Mouse (Mus musculus): ENCODE data around the gene Copg2. TPM values are rescaled to one million over a fixed set of nuclear protein-coding genes. Genes with fewer than 3 reads are reported as not detected.
"Not testable (repeated sequence)": the region's sequence is repeated elsewhere in the genome, so short reads cannot be mapped to it uniquely, and the experiment has no call there.

The Copg2 gene
- polyA plus RNA-seq, 1 experiment from 2014 or later: 37.9 TPM

GRCm38 (mm10) chr6:30855956-30856355 is 40.6 kb downstream of the Copg2 start:
- DNase-seq (ENCODE audit: low spot score) (no peak), ATAC-seq (ENCODE audit: low FRiP score) (no peak)
- WGBS: 97% methylated on average over 7 of the region's 7 CpGs

GRCm38 (mm10) chr6:30855205-30855604 is 41.4 kb downstream of the Copg2 start:
- 86% methylated on average over 2 of the region's 2 CpGs for WGBS
- Histone ChIP-seq H3K27me3 (ENCODE audit: control insufficient read depth, insufficient read depth, low read length) (no peaks in the 10 kb centered on the region), H3K4me2 (replicated peaks) (no peak overlapping the region), H3K36me3 (replicated peaks; ENCODE audit: control insufficient read depth, insufficient read depth) (peaks cover 36% of the 10 kb centered on the region), H3K9me3 (ENCODE audit: control insufficient read depth, low read length) (no peaks in the 10 kb centered on the region), H3K9ac (no peak overlapping the region), H3K4me3 (replicated peaks; ENCODE audit: low read length) (no peak overlapping the region), H3K4me1 (replicated peaks; ENCODE audit: control insufficient read depth, insufficient read depth, low read length) (no peaks in the 10 kb centered on the region), H3K27ac (no peak overlapping the region)
- ATAC-seq (ENCODE audit: low FRiP score) (no peak), DNase-seq (ENCODE audit: low spot score) (no peak)

More at GRCm38 (mm10) chr6:30855956-30856355, 40.6 kb downstream of the Copg2 start:
- Histone ChIP-seq H3K9ac (no peak overlapping the region), H3K4me1 (replicated peaks; ENCODE audit: control insufficient read depth, insufficient read depth, low read length) (no peaks in the 10 kb centered on the region), H3K27me3 (ENCODE audit: control insufficient read depth, insufficient read depth, low read length) (no peaks in the 10 kb centered on the region), H3K9me3 (ENCODE audit: control insufficient read depth, low read length) (no peaks in the 10 kb centered on the region), H3K4me2 (replicated peaks) (no peak overlapping the region), H3K4me3 (replicated peaks; ENCODE audit: low read length) (no peak overlapping the region), H3K36me3 (replicated peaks; ENCODE audit: control insufficient read depth, insufficient read depth) (peaks cover 40% of the 10 kb centered on the region), H3K27ac (no peak overlapping the region)

GRCm38 (mm10) chr6:30849818-30850217 is 46.8 kb downstream of the Copg2 start:
- Histone ChIP-seq H3K27me3 (ENCODE audit: control insufficient read depth, insufficient read depth, low read length) (no peaks in the 10 kb centered on the region), H3K4me2 (replicated peaks) (no peak overlapping the region), H3K4me1 (replicated peaks; ENCODE audit: control insufficient read depth, insufficient read depth, low read length) (no peaks in the 10 kb centered on the region), H3K36me3 (replicated peaks; ENCODE audit: control insufficient read depth, insufficient read depth) (peaks cover 17% of the 10 kb centered on the region), H3K27ac (no peak overlapping the region), H3K9me3 (ENCODE audit: control insufficient read depth, low read length) (no peaks in the 10 kb centered on the region), H3K4me3 (replicated peaks; ENCODE audit: low read length) (no peak overlapping the region), H3K9ac (no peak overlapping the region)
- ATAC-seq (ENCODE audit: low FRiP score): no peak
- 67% methylated on average over 2 of the region's 2 CpGs for WGBS
- DNase-seq (ENCODE audit: low spot score): no peak

- Histone ChIP-seq H3K27ac (no peak overlapping the region), H3K4me1 (replicated peaks; ENCODE audit: control insufficient read depth, insufficient read depth, low read length) (no peaks in the 10 kb centered on the region), H3K4me3 (replicated peaks; ENCODE audit: low read length) (no peak overlapping the region), H3K36me3 (replicated peaks; ENCODE audit: control insufficient read depth, insufficient read depth) (no peaks in the 10 kb centered on the region), H3K9ac (no peak overlapping the region), H3K9me3 (ENCODE audit: control insufficient read depth, low read length) (no peaks in the 10 kb centered on the region), H3K27me3 (ENCODE audit: control insufficient read depth, insufficient read depth, low read length) (no peaks in the 10 kb centered on the region), H3K4me2 (replicated peaks) (no peak overlapping the region)
- ATAC-seq (ENCODE audit: low FRiP score) (no peak), DNase-seq (ENCODE audit: low spot score) (no peak)
- WGBS: 38% methylated on average over 2 of the region's 2 CpGs
These were observed 64.4 kb downstream of the Copg2 start for GRCm38 (mm10) chr6:30832241-30832640.

GRCm38 (mm10) chr6:30813626-30814025 is 83.0 kb downstream of the Copg2 start:
- Histone ChIP-seq H3K9me3 (ENCODE audit: control insufficient read depth, low read length) (no peaks in the 10 kb centered on the region), H3K9ac (no peak overlapping the region), H3K27ac (no peak overlapping the region), H3K4me1 (replicated peaks; ENCODE audit: control insufficient read depth, insufficient read depth, low read length) (no peaks in the 10 kb centered on the region), H3K36me3 (replicated peaks; ENCODE audit: control insufficient read depth, insufficient read depth) (peaks cover 22% of the 10 kb centered on the region), H3K4me2 (replicated peaks) (no peak overlapping the region), H3K27me3 (ENCODE audit: control insufficient read depth, insufficient read depth, low read length) (no peaks in the 10 kb centered on the region), H3K4me3 (replicated peaks; ENCODE audit: low read length) (no peak overlapping the region)
- DNase-seq (ENCODE audit: low spot score) (no peak), ATAC-seq (ENCODE audit: low FRiP score) (no peak)

GRCm38 (mm10) chr6:30805053-30805752 is 91.4 kb downstream of the Copg2 start:
- Histone ChIP-seq H3K9ac (no peak overlapping the region), H3K4me2 (replicated peaks) (no peak overlapping the region), H3K4me3 (replicated peaks; ENCODE audit: low read length) (no peak overlapping the region), H3K4me1 (replicated peaks; ENCODE audit: control insufficient read depth, insufficient read depth, low read length) (no peaks in the 10 kb centered on the region), H3K9me3 (ENCODE audit: control insufficient read depth, low read length) (no peaks in the 10 kb centered on the region), H3K36me3 (replicated peaks; ENCODE audit: control insufficient read depth, insufficient read depth) (peaks cover 37% of the 10 kb centered on the region), H3K27me3 (ENCODE audit: control insufficient read depth, insufficient read depth, low read length) (no peaks in the 10 kb centered on the region), H3K27ac (no peak overlapping the region)
- peak; percentile 60 for ATAC-seq (ENCODE audit: low FRiP score)
- no peak for DNase-seq (ENCODE audit: low spot score)
- WGBS: 97% methylated on average over 5 of the region's 5 CpGs

- H3K27me3 ChIP-seq (ENCODE audit: control insufficient read depth, insufficient read depth, low read length); H3K4me3 ChIP-seq (replicated peaks; ENCODE audit: low read length); H3K27ac ChIP-seq; H3K9me3 ChIP-seq (ENCODE audit: control insufficient read depth, low read length); H3K9ac ChIP-seq; H3K4me2 ChIP-seq (replicated peaks); DNase-seq (ENCODE audit: low spot score); H3K4me1 ChIP-seq (replicated peaks; ENCODE audit: control insufficient read depth, insufficient read depth, low read length): not testable (repeated sequence)
- WGBS: 77% methylated on average over 6 of the region's 6 CpGs
- peaks cover 32% of the 10 kb centered on the region for H3K36me3 ChIP-seq (replicated peaks; ENCODE audit: control insufficient read depth, insufficient read depth)
- ATAC-seq (ENCODE audit: low FRiP score): peak; percentile 92
These were observed 92.1 kb downstream of the Copg2 start for GRCm38 (mm10) chr6:30804389-30805052.

GRCm38 (mm10) chr6:30802915-30803314 is 93.7 kb downstream of the Copg2 start:
- not testable (repeated sequence) for H3K27ac ChIP-seq; DNase-seq (ENCODE audit: low spot score); H3K4me1 ChIP-seq (replicated peaks; ENCODE audit: control insufficient read depth, insufficient read depth, low read length); H3K4me2 ChIP-seq (replicated peaks); H3K9ac ChIP-seq; H3K27me3 ChIP-seq (ENCODE audit: control insufficient read depth, insufficient read depth, low read length); H3K9me3 ChIP-seq (ENCODE audit: control insufficient read depth, low read length); H3K4me3 ChIP-seq (replicated peaks; ENCODE audit: low read length)
- WGBS: 95% methylated on average over 7 of the region's 7 CpGs
- ATAC-seq (ENCODE audit: low FRiP score): peak; percentile 43; the same call in 1 of the 2 replicates
- H3K36me3 ChIP-seq (replicated peaks; ENCODE audit: control insufficient read depth, insufficient read depth): peaks cover 29% of the 10 kb centered on the region

- H3K36me3 ChIP-seq (replicated peaks; ENCODE audit: control insufficient read depth, insufficient read depth): peaks cover 61% of the 10 kb centered on the region
- ATAC-seq (ENCODE audit: low FRiP score): no peak
- H3K9me3 ChIP-seq (ENCODE audit: control insufficient read depth, low read length): no peaks in the 10 kb centered on the region
These were observed 145.4 kb downstream of the Copg2 start for GRCm38 (mm10) chr6:30751209-30751608.

More at GRCm38 (mm10) chr6:30751209-30751608, 145.4 kb downstream of the Copg2 start:
- Histone ChIP-seq H3K4me2 (replicated peaks) (no peak overlapping the region), H3K9ac (no peak overlapping the region), H3K4me3 (replicated peaks; ENCODE audit: low read length) (no peak overlapping the region), H3K27me3 (ENCODE audit: control insufficient read depth, insufficient read depth, low read length) (no peaks in the 10 kb centered on the region), H3K4me1 (replicated peaks; ENCODE audit: control insufficient read depth, insufficient read depth, low read length) (no peaks in the 10 kb centered on the region), H3K27ac (no peak overlapping the region)
- DNase-seq (ENCODE audit: low spot score): no peak
- 84% methylated on average over 2 of the region's 2 CpGs for WGBS

Data from hindbrain, embryonic 14.5 days (tissue).